Mouse (Mus musculus) CH12.LX (cell line): ENCODE measurements at regions not wholly inside any gene's neighbourhood (a gene's known extent, or its start where the extent isn't known, plus 50 kb on each side); places are given as distances from the start of the nearest gene placed in this dataset.

Source experiments
- CTCF ChIP-seq, 2 experiments: IDR thresholded peaks in 1 of 2; conservative IDR thresholded peaks in 1 of 2; 2 replicates each; pipeline ENCODE4 v1.5.1; 2011 to 2012; ENCODE audit warnings: low read depth in 2 of 2, low read length in 2 of 2, improper control_type of control experiment in 1 of 2, inconsistent platforms in 1 of 2, mild to moderate bottlenecking in 1 of 2, moderate library complexity in 1 of 2
- ELF1 ChIP-seq: IDR thresholded peaks from 2 replicates; pipeline ENCODE4 v1.6.1; 2014; ENCODE audit warnings: low read depth, mild to moderate bottlenecking, inconsistent platforms, low read length, improper control_type of control experiment
- HCFC1 ChIP-seq: IDR thresholded peaks from 2 replicates; pipeline ENCODE4 v1.6.1; 2012; ENCODE audit warnings: low read depth, mild to moderate bottlenecking, inconsistent platforms, low read length, improper control_type of control experiment
- POLR2A ChIP-seq: IDR thresholded peaks from 2 replicates; pipeline ENCODE4 v1.6.1; 2011; ENCODE audit warnings: low read depth, mild to moderate bottlenecking, improper control_type of control experiment, low read length
- SIN3A ChIP-seq: IDR thresholded peaks from 2 replicates; pipeline ENCODE4 v1.6.1; 2012; ENCODE audit warnings: low read length, improper control_type of control experiment, inconsistent platforms
- USF2 ChIP-seq: conservative IDR thresholded peaks from 2 replicates; pipeline ENCODE4 v1.6.1; 2011; ENCODE audit warnings: low read depth, low read length, improper control_type of control experiment

DNA sequence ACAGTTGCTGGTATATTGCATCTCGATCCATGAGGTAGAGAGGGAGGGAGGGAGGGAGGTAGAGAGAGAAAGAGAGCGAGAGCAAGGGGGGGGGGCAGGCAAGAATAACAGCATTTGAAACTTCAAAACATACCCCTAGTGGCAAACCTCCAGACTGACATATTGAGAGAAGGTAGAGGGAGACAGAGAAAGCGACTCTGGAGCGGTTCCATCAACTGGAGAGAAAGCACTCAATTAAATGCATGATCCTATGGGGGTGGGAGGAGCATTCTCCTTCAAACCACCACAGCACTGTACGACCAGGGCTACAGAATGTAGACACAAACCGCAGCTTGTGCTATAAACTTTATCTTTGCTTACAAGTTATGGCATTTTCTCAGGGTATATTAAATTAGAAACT, 345.7 kb upstream of the Klf12 start:
- TF ChIP-seq CTCF (conservative IDR thresholded peaks at IDR 0.05 in 1 of 2, IDR thresholded peaks at IDR 0.05 in 1 of 2; ENCODE audit: low read depth in 2 of 2, low read length in 2 of 2) (peak in 1 of 2 experiments; percentile 7; a peak in 1 of 4 replicates), HCFC1 (no peak), SIN3A (no peak), POLR2A (no peak), ELF1 (no peak), USF2 (no peak)
